Mouse (Mus musculus): ENCODE measurements around the gene Rab43. TPM values are rescaled to one million over a fixed set of nuclear protein-coding genes. Genes with fewer than 3 reads are reported as not detected.

Gene Rab43
- polyA plus RNA-seq, 1 experiment from 2014 or later: 20.6 TPM

GRCm38 (mm10) chr6:87841635-87842034 is 29.7 kb upstream of the Rab43 start:
- Histone ChIP-seq H3K9me3 (replicated peaks) (no peaks in the 10 kb centered on the region), H3K4me2 (no peak overlapping the region), H3K4me1 (replicated peaks) (peaks cover 50% of the 10 kb centered on the region), H3K27ac (no peak overlapping the region; the same call in 1 of the 2 replicates), H3K9ac (no peak overlapping the region), H3K36me3 (peaks cover 53% of the 10 kb centered on the region), H3K27me3 (no peaks in the 10 kb centered on the region), H3K4me3 (replicated peaks) (no peak overlapping the region)
- no peak for DNase-seq
- WGBS (ENCODE audit: insufficient replicate concordance): 69% methylated on average over 8 of the region's 8 CpGs
- no peak for ATAC-seq (ENCODE audit: low read depth)

GRCm38 (mm10) chr6:87839797-87840341 is 27.9 kb upstream of the Rab43 start:
- Histone ChIP-seq H3K27me3 (no peaks in the 10 kb centered on the region), H3K4me2 (peak overlapping the region; percentile 79), H3K4me1 (replicated peaks) (peaks cover 43% of the 10 kb centered on the region), H3K4me3 (replicated peaks) (peak overlapping the region; percentile 79), H3K36me3 (peaks cover 49% of the 10 kb centered on the region), H3K9me3 (replicated peaks) (no peaks in the 10 kb centered on the region), H3K27ac (peak overlapping the region; percentile 99), H3K9ac (peak overlapping the region; percentile 90)
- 45% methylated on average over 11 of the region's 11 CpGs for WGBS (ENCODE audit: insufficient replicate concordance)
- no peak for DNase-seq
- no peak for ATAC-seq (ENCODE audit: low read depth)

- H3K4me3 ChIP-seq (replicated peaks): peak within 1 kb of the TSS; percentile 79
- H3K9me3 ChIP-seq (replicated peaks): no peaks in the 10 kb centered on the region
- H3K4me2 ChIP-seq: peak within 1 kb of the TSS; percentile 79
- H3K9ac ChIP-seq: peak within 1 kb of the TSS; percentile 90
- WGBS (ENCODE audit: insufficient replicate concordance): under 1% methylated on average over 46 of the region's 46 CpGs
- H3K27ac ChIP-seq: peak within 1 kb of the TSS; percentile 99
- H3K36me3 ChIP-seq: peaks cover 47% of the 10 kb centered on the region
- ATAC-seq (ENCODE audit: low read depth) (peak; percentile 95), DNase-seq (peak; percentile 93)
- no peaks in the 10 kb centered on the region for H3K27me3 ChIP-seq
- peaks cover 43% of the 10 kb centered on the region for H3K4me1 ChIP-seq (replicated peaks)
Measured at GRCm38 (mm10) chr6:87838551-87839197, 26.7 kb upstream of the Rab43 start, which contains the start of gene Isy1. Gene Isy1 (minus strand): TSS chr6:87838798.

- H3K27ac ChIP-seq: peak within 1 kb of the TSS; percentile 54; the same call in 1 of the 2 replicates
- 88% methylated on average over 7 of the region's 7 CpGs for WGBS (ENCODE audit: insufficient replicate concordance)
- H3K36me3 ChIP-seq: peaks cover 48% of the 10 kb centered on the region
- peaks cover 35% of the 10 kb centered on the region for H3K4me1 ChIP-seq (replicated peaks)
- no peaks in the 10 kb centered on the region for H3K9me3 ChIP-seq (replicated peaks)
- H3K27me3 ChIP-seq: no peaks in the 10 kb centered on the region
- no peak within 1 kb of the TSS for H3K4me2 ChIP-seq
- DNase-seq (no peak), ATAC-seq (ENCODE audit: low read depth) (no peak)
- no peak within 1 kb of the TSS for H3K4me3 ChIP-seq (replicated peaks)
- H3K9ac ChIP-seq: no peak within 1 kb of the TSS
Measured at GRCm38 (mm10) chr6:87835695-87836094, 23.7 kb upstream of the Rab43 start, which contains the start of gene Gm45140. Gene Gm45140 (minus strand): TSS chr6:87835795.

GRCm38 (mm10) chr6:87820366-87820765 is 8.4 kb upstream of the Rab43 start:
- Histone ChIP-seq H3K4me1 (replicated peaks) (peaks cover 8% of the 10 kb centered on the region), H3K9ac (no peak overlapping the region), H3K36me3 (peaks cover 98% of the 10 kb centered on the region), H3K9me3 (replicated peaks) (no peaks in the 10 kb centered on the region), H3K27me3 (no peaks in the 10 kb centered on the region), H3K4me2 (no peak overlapping the region), H3K27ac (no peak overlapping the region), H3K4me3 (replicated peaks) (no peak overlapping the region)
- ATAC-seq (ENCODE audit: low read depth) (no peak), DNase-seq (no peak)
- 87% methylated on average over 2 of the region's 2 CpGs for WGBS (ENCODE audit: insufficient replicate concordance)

- no peaks in the 10 kb centered on the region for H3K27me3 ChIP-seq
- WGBS (ENCODE audit: insufficient replicate concordance): 85% methylated on average over 5 of the region's 5 CpGs
- peaks cover 38% of the 10 kb centered on the region for H3K4me1 ChIP-seq (replicated peaks)
- DNase-seq (no peak), ATAC-seq (ENCODE audit: low read depth) (no peak)
- no peak overlapping the region for H3K27ac ChIP-seq
- no peak overlapping the region for H3K9ac ChIP-seq
- no peak overlapping the region for H3K4me2 ChIP-seq
- H3K36me3 ChIP-seq: peaks cover 56% of the 10 kb centered on the region
- H3K4me3 ChIP-seq (replicated peaks): no peak overlapping the region
- no peaks in the 10 kb centered on the region for H3K9me3 ChIP-seq (replicated peaks)
Measured at GRCm38 (mm10) chr6:87814486-87814885, 2.5 kb upstream of the Rab43 start.

- Histone ChIP-seq H3K4me3 (replicated peaks) (peak overlapping the region; percentile 94), H3K4me2 (peak overlapping the region; percentile 85), H3K9ac (peak overlapping the region; percentile 99), H3K36me3 (peaks cover 42% of the 10 kb centered on the region), H3K9me3 (replicated peaks) (no peaks in the 10 kb centered on the region), H3K27me3 (no peaks in the 10 kb centered on the region), H3K4me1 (replicated peaks) (peaks cover 57% of the 10 kb centered on the region), H3K27ac (peak overlapping the region; percentile 98)
- ATAC-seq (ENCODE audit: low read depth) (no peak), DNase-seq (no peak)
- 100% methylated on average over 1 of the region's 1 CpGs for WGBS (ENCODE audit: insufficient replicate concordance)
Measured at GRCm38 (mm10) chr6:87812656-87813055, 692 bp upstream of the Rab43 start.

GRCm38 (mm10) chr6:87810713-87811669 is 973 bp downstream of the Rab43 start:
- ATAC-seq (ENCODE audit: low read depth): peak; percentile 6
- H3K27me3 ChIP-seq: no peaks in the 10 kb centered on the region
- H3K4me3 ChIP-seq (replicated peaks): peak overlapping the region; percentile 94
- H3K9me3 ChIP-seq (replicated peaks): no peaks in the 10 kb centered on the region
- H3K9ac ChIP-seq: peak overlapping the region; percentile 99
- H3K4me2 ChIP-seq: peak overlapping the region; percentile 85
- H3K4me1 ChIP-seq (replicated peaks): peaks cover 65% of the 10 kb centered on the region
- peak overlapping the region; percentile 98 for H3K27ac ChIP-seq
- peak; percentile 45 for DNase-seq
- peaks cover 32% of the 10 kb centered on the region for H3K36me3 ChIP-seq
- under 1% methylated on average over 77 of the region's 77 CpGs for WGBS (ENCODE audit: insufficient replicate concordance)

GRCm38 (mm10) chr6:87810311-87810710 is 1.7 kb downstream of the Rab43 start:
- peak overlapping the region; percentile 99 for H3K9ac ChIP-seq
- H3K9me3 ChIP-seq (replicated peaks): no peaks in the 10 kb centered on the region
- H3K4me3 ChIP-seq (replicated peaks): peak overlapping the region; percentile 94
- ATAC-seq (ENCODE audit: low read depth): no peak
- no peaks in the 10 kb centered on the region for H3K27me3 ChIP-seq
- no peak for DNase-seq
- 27% methylated on average over 6 of the region's 6 CpGs for WGBS (ENCODE audit: insufficient replicate concordance)
- H3K4me1 ChIP-seq (replicated peaks): peaks cover 72% of the 10 kb centered on the region
- peak overlapping the region; percentile 85 for H3K4me2 ChIP-seq
- peak overlapping the region; percentile 98 for H3K27ac ChIP-seq
- peaks cover 32% of the 10 kb centered on the region for H3K36me3 ChIP-seq

- Histone ChIP-seq H3K4me3 (replicated peaks) (peak overlapping the region; percentile 94), H3K9me3 (replicated peaks) (no peaks in the 10 kb centered on the region), H3K4me1 (replicated peaks) (peaks cover 76% of the 10 kb centered on the region), H3K9ac (peak overlapping the region; percentile 99), H3K27ac (peak overlapping the region; percentile 98), H3K4me2 (peak overlapping the region; percentile 85), H3K36me3 (peaks cover 31% of the 10 kb centered on the region), H3K27me3 (no peaks in the 10 kb centered on the region)
- ATAC-seq (ENCODE audit: low read depth) (peak; percentile 25), DNase-seq (peak; percentile 54)
- WGBS (ENCODE audit: insufficient replicate concordance): 31% methylated on average over 6 of the region's 6 CpGs
Measured at GRCm38 (mm10) chr6:87809651-87810161, 2.3 kb downstream of the Rab43 start.

GRCm38 (mm10) chr6:87809144-87809543 is 2.8 kb downstream of the Rab43 start:
- no peaks in the 10 kb centered on the region for H3K27me3 ChIP-seq
- H3K9me3 ChIP-seq (replicated peaks): no peaks in the 10 kb centered on the region
- peak overlapping the region; percentile 98 for H3K27ac ChIP-seq
- H3K9ac ChIP-seq: peak overlapping the region; percentile 99
- WGBS (ENCODE audit: insufficient replicate concordance): 57% methylated on average over 2 of the region's 2 CpGs
- peaks cover 82% of the 10 kb centered on the region for H3K4me1 ChIP-seq (replicated peaks)
- DNase-seq: no peak
- H3K36me3 ChIP-seq: peaks cover 37% of the 10 kb centered on the region
- peak overlapping the region; percentile 94 for H3K4me3 ChIP-seq (replicated peaks)
- no peak for ATAC-seq (ENCODE audit: low read depth)
- H3K4me2 ChIP-seq: peak overlapping the region; percentile 85

Measured in liver, embryonic 13.5 days (tissue).